Mouse (Mus musculus) large intestine, adult 2 months (tissue): ENCODE results near the gene Prkag2. TPM values are rescaled to one million over a fixed set of nuclear protein-coding genes. Genes with fewer than 3 reads are reported as not detected.

Experiments
- DNase-seq: peaks from one replicate; pipeline ENCODE4 v3.0.0-alpha.2; 2012; ENCODE audit warnings: low read depth, low spot score
- WGBS: fragments of 180-500 bp; shearing (Covaris S2); methylation state at CpG from one replicate; pipeline ENCODE4 v1.1.7; 2018; 5-methylcytosine and 5-hydroxymethylcytosine counted together
- polyA plus RNA-seq: library from polyadenylated mRNA; depleted of rRNA; stranded (reverse); fragments of >200 nt; gene quantifications from 2 replicates; pipeline ENCODE4 v1.2.3, GENCODE M21; 2012

Prkag2 gene
- polyA plus RNA-seq, 1 experiment: 21.1 TPM

GRCm38 (mm10) chr5:24976907-24977306 is 123.5 kb downstream of the Prkag2 start:
- 22% methylated on average over 3 of the region's 3 CpGs for WGBS
- DNase-seq: no peak

- DNase-seq: no peak
- 39% methylated on average over 12 of the region's 12 CpGs for WGBS
Measured at GRCm38 (mm10) chr5:24976236-24976635, 124.2 kb downstream of the Prkag2 start.

GRCm38 (mm10) chr5:24975100-24975499 is 125.3 kb downstream of the Prkag2 start:
- DNase-seq: no peak

GRCm38 (mm10) chr5:24973672-24974225 is 126.7 kb downstream of the Prkag2 start:
- DNase-seq: no peak
- 76% methylated on average over 9 of the region's 9 CpGs for WGBS

More at GRCm38 (mm10) chr5:24975100-24975499, 125.3 kb downstream of the Prkag2 start:
- WGBS: 86% methylated on average over 7 of the region's 7 CpGs

GRCm38 (mm10) chr5:24973228-24973627 is 127.2 kb downstream of the Prkag2 start:
- no peak for DNase-seq
- WGBS: 20% methylated on average over 13 of the region's 13 CpGs

- WGBS: 87% methylated on average over 8 of the region's 8 CpGs
- no peak for DNase-seq
Measured at GRCm38 (mm10) chr5:24970552-24971275, 129.7 kb downstream of the Prkag2 start.

- no peak for DNase-seq
- 43% methylated on average over 11 of the region's 11 CpGs for WGBS
Measured at GRCm38 (mm10) chr5:24969241-24969880, 131.1 kb downstream of the Prkag2 start.

- no peak for DNase-seq
- 26% methylated on average over 8 of the region's 8 CpGs for WGBS
Measured at GRCm38 (mm10) chr5:24968792-24969191, 131.7 kb downstream of the Prkag2 start.

- 22% methylated on average over 7 of the region's 7 CpGs for WGBS
- no peak for DNase-seq
Measured at GRCm38 (mm10) chr5:24967898-24968535, 132.4 kb downstream of the Prkag2 start.

GRCm38 (mm10) chr5:24963776-24964175 is 136.7 kb downstream of the Prkag2 start:
- peak; percentile 90 for DNase-seq
- WGBS: 23% methylated on average over 4 of the region's 4 CpGs

- WGBS: 68% methylated on average over 5 of the region's 5 CpGs
- DNase-seq: no peak
Measured at GRCm38 (mm10) chr5:24960791-24961190, 139.7 kb downstream of the Prkag2 start.

GRCm38 (mm10) chr5:24959758-24960157 is 140.7 kb downstream of the Prkag2 start:
- DNase-seq: no peak
- 79% methylated on average over 3 of the region's 3 CpGs for WGBS

- 87% methylated on average over 5 of the region's 5 CpGs for WGBS
- no peak for DNase-seq
Measured at GRCm38 (mm10) chr5:24958596-24958995, 141.8 kb downstream of the Prkag2 start.

- 97% methylated on average over 7 of the region's 7 CpGs for WGBS
- DNase-seq: no peak
Measured at GRCm38 (mm10) chr5:24956891-24957290, 143.6 kb downstream of the Prkag2 start.

- WGBS: 38% methylated on average over 16 of the region's 16 CpGs
- no peak for DNase-seq
Measured at GRCm38 (mm10) chr5:24952842-24953741, 147.3 kb downstream of the Prkag2 start.

GRCm38 (mm10) chr5:24952212-24952611 is 148.2 kb downstream of the Prkag2 start:
- DNase-seq: no peak
- WGBS: 33% methylated on average over 6 of the region's 6 CpGs

- 91% methylated on average over 7 of the region's 7 CpGs for WGBS
- DNase-seq: no peak
Measured at GRCm38 (mm10) chr5:24950891-24951574, 149.4 kb downstream of the Prkag2 start.

- WGBS: 78% methylated on average over 6 of the region's 6 CpGs
Measured at GRCm38 (mm10) chr5:24950039-24950438, 150.4 kb downstream of the Prkag2 start.

More at GRCm38 (mm10) chr5:24950039-24950438, 150.4 kb downstream of the Prkag2 start:
- no peak for DNase-seq
